Mouse (Mus musculus): ENCODE measurements around the gene Pim1. TPM values are rescaled to one million over a fixed set of nuclear protein-coding genes. Genes with fewer than 3 reads are reported as not detected.

The Pim1 gene
- 10 to 100 TPM; 44.3 to 79.5 TPM for polyA plus RNA-seq (2017; shearing (Covaris generic))

DNA sequence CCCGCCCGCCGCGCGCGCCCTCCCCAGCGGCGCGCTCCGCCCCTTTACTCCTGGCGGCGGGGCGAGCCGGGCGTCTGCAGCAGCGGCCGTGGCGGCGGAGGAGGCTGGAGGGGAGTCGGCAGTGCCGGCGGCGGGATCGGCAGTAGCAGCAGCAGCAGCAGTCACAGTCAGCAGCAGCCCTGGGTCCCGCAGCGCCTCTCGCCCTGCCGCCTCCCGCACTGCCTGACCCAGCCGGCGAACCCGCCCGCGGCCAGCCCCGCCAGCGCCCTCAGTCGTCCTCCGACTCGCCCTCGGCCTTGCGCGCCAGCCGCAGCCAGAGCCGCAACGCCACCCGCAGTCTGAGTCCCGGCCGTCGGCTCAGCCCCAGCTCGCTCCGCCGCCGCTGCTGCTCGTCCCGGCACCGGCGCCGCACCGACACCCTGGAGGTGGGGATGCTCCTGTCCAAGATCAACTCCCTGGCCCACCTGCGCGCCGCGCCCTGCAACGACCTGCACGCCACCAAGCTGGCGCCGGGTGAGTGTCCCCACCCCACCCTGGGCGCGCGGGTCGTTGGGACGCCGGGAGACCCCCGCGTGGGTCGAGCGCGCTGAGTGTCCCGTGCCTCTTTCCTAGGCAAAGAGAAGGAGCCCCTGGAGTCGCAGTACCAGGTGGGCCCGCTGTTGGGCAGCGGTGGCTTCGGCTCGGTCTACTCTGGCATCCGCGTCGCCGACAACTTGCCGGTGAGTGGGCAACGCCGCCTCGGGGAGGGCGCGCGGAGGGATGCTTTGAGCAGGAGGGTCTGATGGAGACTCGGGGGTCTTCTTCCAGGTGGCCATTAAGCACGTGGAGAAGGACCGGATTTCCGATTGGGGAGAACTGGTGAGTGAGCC is at the start of gene Pim1:
TSS of gene Pim1 (plus strand) at position 41 of the 869 bp plus-strand sequence.

Other genes with a start within 250 kb of the Pim1 start
- 10 to 100 TPM; 71.9 to 76.8 TPM for gene Ppil1, start 226.6 kb upstream of the Pim1 start, polyA plus RNA-seq (2017; shearing (Covaris generic))
- 100 to 1,000 TPM; 101 to 150 TPM for gene BC004004, start 222.0 kb upstream of the Pim1 start, polyA plus RNA-seq (2017; shearing (Covaris generic))
- gene Pi16, start 173.1 kb upstream of the Pim1 start, polyA plus RNA-seq (2017; shearing (Covaris generic)) = 1 to 10 TPM in 1 of 2 experiments, under 1 TPM in 1; 0.48 to 2.9 TPM
- 100 to 1,000 TPM; 112 to 125 TPM for gene Mtch1, start 142.8 kb upstream of the Pim1 start, polyA plus RNA-seq (2017; shearing (Covaris generic))
- gene Fgd2, start 129.8 kb upstream of the Pim1 start, polyA plus RNA-seq (2017; shearing (Covaris generic)) = 10 to 100 TPM in 1 of 2 experiments, 1 to 10 TPM in 1; 2.4 to 10.8 TPM
- gene Gm17657, start 58.9 kb downstream of the Pim1 start, polyA plus RNA-seq (2017; shearing (Covaris generic)) = 1 to 10 TPM in 1 of 2 experiments, under 1 TPM in 1; 0.11 to 1.2 TPM
- gene Tbc1d22b, start 59.0 kb downstream of the Pim1 start, polyA plus RNA-seq (2017; shearing (Covaris generic)) = 10 to 100 TPM; 33.4 to 33.5 TPM
- 1 to 10 TPM; 4.9 to 6.3 TPM for gene Tmem217, start 61.6 kb downstream of the Pim1 start, polyA plus RNA-seq (2017; shearing (Covaris generic))
- gene Rnf8, start 124.0 kb downstream of the Pim1 start, polyA plus RNA-seq (2017; shearing (Covaris generic)) = 10 to 100 TPM; 62.2 to 66.9 TPM
- gene Gm28043, start 124.1 kb downstream of the Pim1 start, polyA plus RNA-seq (2017; shearing (Covaris generic)) = 1 to 10 TPM; 5.8 TPM
- 100 to 1,000 TPM; 219 to 224 TPM for gene Cmtr1, start 169.8 kb downstream of the Pim1 start, polyA plus RNA-seq (2017; shearing (Covaris generic))
- gene Ccdc167, start 226.3 kb downstream of the Pim1 start, polyA plus RNA-seq (2017; shearing (Covaris generic)) = 1 to 10 TPM; 7.1 to 7.2 TPM